Mouse (Mus musculus) intestine, embryonic 16.5 days (tissue): ENCODE measurements around the gene Chrng. TPM values are rescaled to one million over a fixed set of nuclear protein-coding genes. Genes with fewer than 3 reads are reported as not detected.

Experiments used
- ATAC-seq: fragments of 200-750 bp; cut with Nextera tagmentation; 2 replicates; pipeline ENCODE4 v1.8.0; 2017; ENCODE audit warnings: moderate TSS enrichment, moderate library complexity
- H3K27ac ChIP-seq: fragments of 300-500 bp; sonication (generic); 2 replicates; pipeline ENCODE4 v1.5.1; 2014; ENCODE audit warnings: mild to moderate bottlenecking, low read length
- H3K27me3 ChIP-seq: fragments of 300-500 bp; sonication (generic); replicated peaks from 2 replicates; pipeline ENCODE4 v1.6.1; 2014; ENCODE audit warnings: low read length, control low read depth, mixed read lengths; ENCODE audit not compliant: control insufficient read depth, insufficient read depth
- H3K36me3 ChIP-seq: fragments of 300-500 bp; sonication (generic); 2 replicates; pipeline ENCODE4 v1.6.1; 2014; ENCODE audit warnings: low read length, control low read depth; ENCODE audit not compliant: control insufficient read depth, insufficient read depth
- H3K4me1 ChIP-seq: fragments of 300-500 bp; sonication (generic); 2 replicates; pipeline ENCODE4 v1.6.1; 2014; ENCODE audit warnings: low read length, control low read depth, mixed read lengths; ENCODE audit not compliant: control insufficient read depth, insufficient read depth
- H3K4me2 ChIP-seq: fragments of 300-500 bp; sonication (generic); 2 replicates; pipeline ENCODE4 v1.6.1; 2014; ENCODE audit warnings: low read depth, low read length, control low read depth
- H3K4me3 ChIP-seq: fragments of 300-500 bp; sonication (generic); 2 replicates; pipeline ENCODE4 v1.5.1; 2014; ENCODE audit warnings: mild to moderate bottlenecking, low read length
- H3K9ac ChIP-seq: fragments of 300-500 bp; sonication (generic); 2 replicates; pipeline ENCODE4 v1.6.1; 2014; ENCODE audit warnings: low read depth, low read length
- H3K9me3 ChIP-seq: fragments of 300-500 bp; sonication (generic); 2 replicates; pipeline ENCODE4 v1.6.1; 2016; ENCODE audit warnings: low read length, control low read depth; ENCODE audit not compliant: control insufficient read depth
- WGBS: fragments of 180-500 bp; shearing (Covaris S2); extraction: QIAGEN DNeasy Blood & Tissue Kit; methylation state at CpG from one replicate; pipeline ENCODE4 v1.1.7; 2014; 5-methylcytosine and 5-hydroxymethylcytosine counted together
- polyA plus RNA-seq: library from polyadenylated mRNA; unstranded; fragments of >200 nt; fragmentation: Nextera tagmentation; extraction: Ambion mirVana; gene quantifications from 2 replicates; pipeline ENCODE4 v1.2.1, GENCODE M21; 2015

Chrng gene
- polyA plus RNA-seq, 1 experiment from 2014 or later: 0.13 TPM

GRCm38 (mm10) chr1:87206339-87206738, 1.9 kb downstream of the Chrng start:
- no peak overlapping the region for H3K4me2 ChIP-seq
- WGBS: 19% methylated on average over 17 of the region's 17 CpGs
- H3K27ac ChIP-seq: no peak overlapping the region
- peaks cover 14% of the 10 kb centered on the region for H3K27me3 ChIP-seq
- no peaks in the 10 kb centered on the region for H3K4me1 ChIP-seq
- H3K4me3 ChIP-seq: no peak overlapping the region
- no peak for ATAC-seq
- H3K36me3 ChIP-seq: no peaks in the 10 kb centered on the region
- H3K9me3 ChIP-seq: no peaks in the 10 kb centered on the region
- H3K9ac ChIP-seq: no peak overlapping the region

DNA sequence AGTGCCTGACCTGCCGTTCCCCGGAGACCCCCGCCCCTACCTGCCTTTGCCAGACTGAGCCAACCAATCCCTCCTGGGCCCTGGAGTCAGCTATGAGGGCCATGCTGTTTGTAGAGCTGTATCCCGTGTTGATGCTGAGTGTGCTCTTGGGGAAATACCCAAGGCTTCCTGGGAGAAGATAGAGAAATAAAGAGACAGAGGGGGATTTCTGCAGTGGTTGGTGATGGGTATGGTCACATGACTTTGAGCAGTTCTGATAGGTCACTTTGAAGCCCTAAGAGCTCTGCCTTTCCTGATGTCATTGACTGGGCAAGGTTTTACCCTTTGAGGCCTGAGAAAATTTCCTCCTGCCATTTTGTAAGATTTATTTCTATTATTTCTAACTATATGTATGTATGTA, 7.0 kb downstream of the Chrng start:
- H3K36me3 ChIP-seq: no peaks in the 10 kb centered on the region
- peaks cover 8% of the 10 kb centered on the region for H3K27me3 ChIP-seq
- H3K27ac ChIP-seq: no peak overlapping the region
- H3K9ac ChIP-seq: no peak overlapping the region
- no peak overlapping the region for H3K4me2 ChIP-seq
- ATAC-seq: no peak
- no peak overlapping the region for H3K4me3 ChIP-seq
- WGBS: 79% methylated on average over 4 of the region's 4 CpGs
- peaks cover 13% of the 10 kb centered on the region for H3K4me1 ChIP-seq
- no peaks in the 10 kb centered on the region for H3K9me3 ChIP-seq

DNA sequence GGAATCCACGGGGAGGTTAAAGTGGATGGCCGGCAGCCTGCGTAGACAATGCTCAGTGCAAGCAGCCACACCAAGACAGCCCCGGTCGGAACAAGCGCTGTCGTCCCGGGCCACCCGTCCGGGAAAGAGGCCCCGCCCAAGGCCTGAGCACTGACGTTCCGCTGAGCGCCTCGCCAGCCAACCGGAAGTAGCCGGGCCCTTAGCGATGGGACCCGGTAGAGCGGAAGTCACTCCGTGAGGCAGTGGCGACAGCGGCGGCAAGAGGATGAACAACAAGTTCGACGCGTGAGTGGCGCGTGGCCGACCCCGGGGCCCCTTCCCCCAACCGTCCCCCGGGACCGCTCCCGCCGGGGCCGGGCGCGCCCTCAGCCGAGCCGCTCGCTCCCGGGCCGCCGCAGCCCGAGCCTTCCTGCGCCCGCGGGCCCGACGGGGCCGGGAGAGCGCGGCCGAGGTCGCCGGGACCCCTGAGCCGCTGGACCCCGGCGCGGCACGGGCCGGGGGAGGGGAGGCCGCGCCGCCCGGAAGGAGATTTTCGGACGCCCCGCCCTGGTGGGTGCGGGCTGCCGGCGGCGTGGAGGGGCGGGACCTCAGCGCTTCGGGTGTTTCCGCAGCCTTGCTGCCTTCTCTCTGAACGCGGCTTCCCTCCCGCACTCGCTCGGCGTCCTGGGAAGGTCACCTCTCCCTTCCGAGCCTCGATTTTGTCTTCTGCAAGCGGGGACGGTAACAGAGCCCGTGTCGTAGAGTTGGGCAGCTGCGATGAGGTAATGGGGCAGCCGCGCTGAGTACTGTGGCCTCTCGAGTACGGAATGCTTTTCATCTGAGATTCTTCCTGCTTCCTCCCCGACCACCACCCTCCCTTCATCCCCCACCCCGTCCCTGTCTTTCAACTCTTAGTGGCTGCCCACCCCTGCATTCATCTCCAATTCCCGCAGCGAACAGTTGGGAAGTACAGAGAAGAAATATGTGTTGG, 9.6 kb downstream of the Chrng start, which contains the start of gene Eif4e2:
Eif4e2 (plus strand) TSS at position 180 of the 970 bp plus-strand sequence.
- WGBS: under 1% methylated on average over 85 of the region's 99 CpGs
- ATAC-seq: peak; percentile 98

GRCm38 (mm10) chr1:87214748-87215147, 10.3 kb downstream of the Chrng start:
- Histone ChIP-seq H3K9ac (peak overlapping the region; percentile 99), H3K4me3 (peak overlapping the region; percentile 84), H3K27me3 (no peaks in the 10 kb centered on the region), H3K4me1 (peaks cover 20% of the 10 kb centered on the region), H3K4me2 (peak overlapping the region; percentile 73), H3K27ac (peak overlapping the region; percentile 21; the same call in 1 of the 2 replicates), H3K9me3 (no peaks in the 10 kb centered on the region), H3K36me3 (0 out of 2 replicates have a peak, but pooled peaks cover 6% of the 10 kb centered on the region)
- ATAC-seq: no peak
- WGBS: 19% methylated on average over 4 of the region's 4 CpGs

More for the DNA sequence above, 9.6 kb downstream of the Chrng start, which contains the start of gene Eif4e2:
- Histone ChIP-seq H3K9me3 (no peaks in the 10 kb centered on the region), H3K4me3 (peak within 1 kb of the TSS; percentile 84), H3K27ac (peak within 1 kb of the TSS; percentile 99), H3K4me2 (peak within 1 kb of the TSS; percentile 73), H3K27me3 (no peaks in the 10 kb centered on the region), H3K4me1 (peaks cover 20% of the 10 kb centered on the region), H3K36me3 (0 out of 2 replicates have a peak, but pooled peaks cover 3% of the 10 kb centered on the region), H3K9ac (peak within 1 kb of the TSS; percentile 99)

GRCm38 (mm10) chr1:87217938-87218337, 13.5 kb downstream of the Chrng start:
- 57% methylated on average over 3 of the region's 3 CpGs for WGBS

GRCm38 (mm10) chr1:87225739-87226138, 21.3 kb downstream of the Chrng start:
- Histone ChIP-seq H3K4me2 (no peak overlapping the region), H3K9ac (no peak overlapping the region), H3K4me3 (no peak overlapping the region), H3K27ac (no peak overlapping the region), H3K36me3 (peaks cover 32% of the 10 kb centered on the region), H3K4me1 (no peaks in the 10 kb centered on the region), H3K27me3 (no peaks in the 10 kb centered on the region), H3K9me3 (no peaks in the 10 kb centered on the region)
- WGBS: 95% methylated on average over 8 of the region's 8 CpGs
- no peak for ATAC-seq

More at GRCm38 (mm10) chr1:87217938-87218337, 13.5 kb downstream of the Chrng start:
- no peak overlapping the region for H3K9ac ChIP-seq
- H3K4me2 ChIP-seq: no peak overlapping the region
- no peak overlapping the region for H3K27ac ChIP-seq
- ATAC-seq: no peak
- H3K4me3 ChIP-seq: no peak overlapping the region
- peaks cover 23% of the 10 kb centered on the region for H3K36me3 ChIP-seq
- H3K27me3 ChIP-seq: no peaks in the 10 kb centered on the region
- no peaks in the 10 kb centered on the region for H3K9me3 ChIP-seq
- H3K4me1 ChIP-seq: peaks cover 20% of the 10 kb centered on the region

- Histone ChIP-seq H3K4me3 (no peak overlapping the region), H3K4me1 (no peaks in the 10 kb centered on the region), H3K27ac (no peak overlapping the region), H3K27me3 (no peaks in the 10 kb centered on the region), H3K9me3 (no peaks in the 10 kb centered on the region), H3K36me3 (peaks cover 26% of the 10 kb centered on the region), H3K4me2 (no peak overlapping the region), H3K9ac (no peak overlapping the region)
- 97% methylated on average over 1 of the region's 1 CpGs for WGBS
- no peak for ATAC-seq
These were observed 22.1 kb downstream of the Chrng start for GRCm38 (mm10) chr1:87226409-87227159.

GRCm38 (mm10) chr1:87227160-87227550, 22.7 kb downstream of the Chrng start:
- no peak overlapping the region for H3K4me2 ChIP-seq
- no peaks in the 10 kb centered on the region for H3K27me3 ChIP-seq
- H3K27ac ChIP-seq: no peak overlapping the region
- no peak overlapping the region for H3K4me3 ChIP-seq
- 93% methylated on average over 3 of the region's 3 CpGs for WGBS
- no peaks in the 10 kb centered on the region for H3K4me1 ChIP-seq
- H3K9ac ChIP-seq: no peak overlapping the region
- H3K36me3 ChIP-seq: peaks cover 21% of the 10 kb centered on the region
- ATAC-seq: no peak
- H3K9me3 ChIP-seq: no peaks in the 10 kb centered on the region

- no peak overlapping the region for H3K9ac ChIP-seq
- H3K36me3 ChIP-seq: peaks cover 15% of the 10 kb centered on the region; the same call in 1 of the 2 replicates
- no peak for ATAC-seq
- no peaks in the 10 kb centered on the region for H3K27me3 ChIP-seq
- WGBS: 89% methylated on average over 5 of the region's 5 CpGs
- H3K27ac ChIP-seq: no peak overlapping the region
- no peak overlapping the region for H3K4me2 ChIP-seq
- H3K9me3 ChIP-seq: no peaks in the 10 kb centered on the region
- H3K4me1 ChIP-seq: no peaks in the 10 kb centered on the region
- H3K4me3 ChIP-seq: no peak overlapping the region
These were observed 26.1 kb downstream of the Chrng start for GRCm38 (mm10) chr1:87230606-87231005.
